ENCODE assay signal across 26 mouse cellular contexts in genomic region chr3:102176116-102176515, GRCm38 (mm10). TPM values are rescaled to one million over a fixed set of nuclear protein-coding genes. Genes with fewer than 3 reads are reported as not detected.
DNase-seq lines count a peak whose midpoint lies in the region; ATAC-seq and TF ChIP-seq lines count a peak whose summit lies in the region.
"Had no signal": no experiment of that assay in that cellular context is flagged by ENCODE, and none has a peak within 500 bp of the region (broad histone marks: within the 10 kb centered on the region; RNA-seq: fewer than 3 reads in every experiment).

No protein-coding gene starts in this region.

- H3K9ac ChIP-seq in kidney, embryonic 16.5 days (replicated peaks; ENCODE audit: low read length): no peak overlapping the region
- H3K9ac ChIP-seq in limb, embryonic 14.5 days (ENCODE audit: low read depth, low read length, severe bottlenecking): no peak overlapping the region
- H3K9ac ChIP-seq in stomach, postnatal 0 days (ENCODE audit: low read length): no peak overlapping the region
- H3K9ac ChIP-seq: forebrain, embryonic 15.5 days; heart, embryonic 15.5 days; lung, embryonic 15.5 days had no signal

- 42% methylated on average over 5 of the region's 5 CpGs for WGBS in kidney, embryonic 16.5 days
- 26% methylated on average over 5 of the region's 5 CpGs for WGBS in limb, embryonic 14.5 days
- WGBS in stomach, postnatal 0 days: 44% methylated on average over 5 of the region's 5 CpGs

- no peak overlapping the region for H3K4me3 ChIP-seq in kidney, embryonic 16.5 days (ENCODE audit: low read length)
- no peak overlapping the region for H3K4me3 ChIP-seq in embryonic fibroblast, embryonic 13.5 days (ENCODE audit: insufficient read depth, low read length)
- no peak overlapping the region for H3K4me3 ChIP-seq in limb, embryonic 14.5 days (replicated peaks; ENCODE audit: low read length)
- no peak overlapping the region for H3K4me3 ChIP-seq in stomach, postnatal 0 days (ENCODE audit: low read depth, low read length)
- H3K4me3 ChIP-seq: forebrain, embryonic 10.5 days; forebrain, embryonic 15.5 days; heart, embryonic 10.5 days; heart, embryonic 15.5 days; layer of hippocampus, adult 2 months; lung, embryonic 15.5 days; midbrain, embryonic 10.5 days had no signal

- no peaks in the 10 kb centered on the region for H3K9me3 ChIP-seq in kidney, embryonic 16.5 days (ENCODE audit: low read length)
- H3K9me3 ChIP-seq in limb, embryonic 14.5 days (ENCODE audit: control insufficient read depth, low read length): no peaks in the 10 kb centered on the region
- no peaks in the 10 kb centered on the region for H3K9me3 ChIP-seq in stomach, postnatal 0 days (ENCODE audit: control insufficient read depth, low read length)
- H3K9me3 ChIP-seq: forebrain, embryonic 10.5 days; forebrain, embryonic 15.5 days; heart, embryonic 10.5 days; heart, embryonic 15.5 days; lung, embryonic 15.5 days; midbrain, embryonic 10.5 days had no signal

- TF ChIP-seq EP300 in stomach, postnatal 0 days (optimal IDR thresholded peaks at IDR 0.05): no peak

- no peak for DNase-seq in kidney, adult 9 months
- no peak for DNase-seq in limb, embryonic 14.5 days (ENCODE audit: low spot score)
- no peak for DNase-seq in stomach, postnatal 0 days (ENCODE audit: low spot score)
- DNase-seq in cerebellum, adult 18-20 months: no peak
- no peak for DNase-seq in ovary, postnatal 10 days (ENCODE audit: low spot score)
- DNase-seq: B cell, adult 2 months; cerebellum, adult 9-10 months; embryo, embryonic 11 days; gastrocnemius, postnatal 25 days; heart, adult 11 months; kidney, postnatal 14 days; right cerebral cortex, postnatal 25 days; spleen, adult 18-20 months; thymus, postnatal 4 days had no signal

- H3K27ac ChIP-seq in kidney, embryonic 16.5 days (ENCODE audit: low read length): peak overlapping the region; percentile 61
- H3K27ac ChIP-seq in embryonic fibroblast, embryonic 13.5 days (ENCODE audit: insufficient read depth, low read length): peak overlapping the region; percentile 5
- peak overlapping the region; percentile 44 for H3K27ac ChIP-seq in limb, embryonic 14.5 days (replicated peaks; ENCODE audit: low read depth, low read length)
- H3K27ac ChIP-seq in stomach, postnatal 0 days (replicated peaks): peak overlapping the region; percentile 63
- H3K27ac ChIP-seq: forebrain, embryonic 10.5 days; forebrain, embryonic 15.5 days; heart, embryonic 15.5 days; hindbrain, postnatal 0 days; layer of hippocampus, adult 2 months; lung, embryonic 15.5 days; midbrain, embryonic 10.5 days had no signal

- ATAC-seq in kidney, embryonic 16.5 days (ENCODE audit: low FRiP score, low TSS enrichment): peak; percentile 53; the same call in 1 of the 2 replicates
- peak; percentile 65 for ATAC-seq in limb, embryonic 14.5 days (ENCODE audit: low FRiP score, low read depth)
- ATAC-seq in stomach, postnatal 0 days (ENCODE audit: low FRiP score, low TSS enrichment): no peak
- ATAC-seq: forebrain, embryonic 15.5 days; hindbrain, postnatal 0 days; intestine, postnatal 0 days had no signal

- H3K36me3 ChIP-seq in kidney, embryonic 16.5 days (ENCODE audit: insufficient read depth, low read length): peaks cover 5% of the 10 kb centered on the region; the same call in 1 of the 2 replicates
- peaks cover under 1% of the 10 kb centered on the region for H3K36me3 ChIP-seq in limb, embryonic 14.5 days (ENCODE audit: control insufficient read depth, insufficient read depth, low read length)
- 0 out of 2 replicates have a peak, but pooled peaks cover 2% of the 10 kb centered on the region for H3K36me3 ChIP-seq in stomach, postnatal 0 days (ENCODE audit: control insufficient read depth, insufficient read depth, low read length)
- H3K36me3 ChIP-seq: forebrain, embryonic 15.5 days; heart, embryonic 15.5 days; midbrain, embryonic 10.5 days had no signal

- H3K4me1 ChIP-seq in kidney, embryonic 16.5 days (ENCODE audit: insufficient read depth, low read length): peaks cover 12% of the 10 kb centered on the region
- H3K4me1 ChIP-seq in embryonic fibroblast, embryonic 13.5 days (ENCODE audit: control insufficient read depth, insufficient read depth, low read length): peaks cover 9% of the 10 kb centered on the region
- peaks cover 27% of the 10 kb centered on the region for H3K4me1 ChIP-seq in limb, embryonic 14.5 days (ENCODE audit: control insufficient read depth, insufficient read depth, low read length)
- H3K4me1 ChIP-seq in stomach, postnatal 0 days (replicated peaks; ENCODE audit: control insufficient read depth, insufficient read depth): no peaks in the 10 kb centered on the region

- H3K4me2 ChIP-seq in kidney, embryonic 16.5 days (replicated peaks; ENCODE audit: low read depth, low read length): no peak overlapping the region
- no peak overlapping the region for H3K4me2 ChIP-seq in limb, embryonic 14.5 days (replicated peaks; ENCODE audit: low read depth, low read length, severe bottlenecking)
- no peak overlapping the region for H3K4me2 ChIP-seq in stomach, postnatal 0 days (replicated peaks; ENCODE audit: low read depth)
- H3K4me2 ChIP-seq: forebrain, embryonic 15.5 days; heart, embryonic 15.5 days; liver, embryonic 11.5 days; lung, embryonic 15.5 days had no signal

- no peak for TF ChIP-seq CTCF in embryonic fibroblast, embryonic 13.5 days (IDR thresholded peaks at IDR 0.05; ENCODE audit: borderline replicate concordance, insufficient read depth, low read length)
- TF ChIP-seq CTCF in stomach, postnatal 0 days (IDR thresholded peaks at IDR 0.05; ENCODE audit: low read depth): no peak

- no peak for TF ChIP-seq POLR2A in embryonic fibroblast, embryonic 13.5 days (IDR thresholded peaks at IDR 0.05; ENCODE audit: low read depth, low read length)
- TF ChIP-seq POLR2A in limb, embryonic 14.5 days (IDR thresholded peaks at IDR 0.05; ENCODE audit: borderline replicate concordance, extremely low read depth, insufficient read depth, insufficient read length): no peak

- no peaks in the 10 kb centered on the region for H3K27me3 ChIP-seq in kidney, embryonic 16.5 days (ENCODE audit: insufficient read depth, low read length)
- H3K27me3 ChIP-seq in limb, embryonic 14.5 days (ENCODE audit: control insufficient read depth, insufficient read depth, low read length): no peaks in the 10 kb centered on the region
- no peaks in the 10 kb centered on the region for H3K27me3 ChIP-seq in stomach, postnatal 0 days (ENCODE audit: control insufficient read depth, insufficient read depth, low read length)
- H3K27me3 ChIP-seq: forebrain, embryonic 15.5 days; heart, embryonic 15.5 days had no signal

RNA-seq across cellular contexts. Expression of gene Vangl1, which starts 28.4 kb away (rescaled TPM):
- 21.1 and 21.7 TPM in 2 replicates for polyA plus RNA-seq in kidney, embryonic 16.5 days (2015; fragmentation: Nextera tagmentation; extraction: Ambion mirVana)
- 23.2 and 30.0 TPM in 2 replicates for polyA plus RNA-seq in embryonic fibroblast, embryonic 13.5 days (2011; ENCODE audit: insufficient read length, low read depth, missing spikeins)
- polyA plus RNA-seq in limb, embryonic 14.5 days (2012; rRNA removed): 22.7 and 28.2 TPM in 2 replicates
- polyA plus RNA-seq in limb, embryonic 14.5 days (2014; fragmentation: Nextera tagmentation; extraction: Ambion mirVana): 23.0 and 24.7 TPM in 2 replicates
- 14.1 and 15.3 TPM in 2 replicates for polyA plus RNA-seq in stomach, postnatal 0 days (2015; fragmentation: Nextera tagmentation; extraction: Ambion mirVana)

Comparison
In these comparisons a context has a peak if more than half of its experiments do, and no peak if none do; other contexts are left out.
1. H3K27ac ChIP-seq: peak in every context shown above with its lines; median percentile 63 in stomach, postnatal 0 days; 61 in kidney, embryonic 16.5 days; 44 in limb, embryonic 14.5 days; 5 in embryonic fibroblast, embryonic 13.5 days.